Mouse (Mus musculus) T-helper 1 cell (primary cell): ENCODE results near the gene Hist1h4f.
"Not testable (repeated sequence)": the region's sequence is repeated elsewhere in the genome, so short reads cannot be mapped to it uniquely, and the experiment has no call there.

Source experiments
- in situ Hi-C: fragments of 300-600 bp; cut with MboI, MseI; formaldehyde crosslinking; loops from one replicate; pipeline ENCODE4 v1.15.1; 2025; ENCODE audit warnings: high pct_unique_total_duplicates

The Hist1h4f gene

GRCm38 (mm10) chr13:23551146-23551834 lies at the start of gene Hist1h4f:
Gene Hist1h4f, minus strand, starts transcription at chr13:23551648.
- in situ Hi-C loops: not testable (repeated sequence)

DNA sequence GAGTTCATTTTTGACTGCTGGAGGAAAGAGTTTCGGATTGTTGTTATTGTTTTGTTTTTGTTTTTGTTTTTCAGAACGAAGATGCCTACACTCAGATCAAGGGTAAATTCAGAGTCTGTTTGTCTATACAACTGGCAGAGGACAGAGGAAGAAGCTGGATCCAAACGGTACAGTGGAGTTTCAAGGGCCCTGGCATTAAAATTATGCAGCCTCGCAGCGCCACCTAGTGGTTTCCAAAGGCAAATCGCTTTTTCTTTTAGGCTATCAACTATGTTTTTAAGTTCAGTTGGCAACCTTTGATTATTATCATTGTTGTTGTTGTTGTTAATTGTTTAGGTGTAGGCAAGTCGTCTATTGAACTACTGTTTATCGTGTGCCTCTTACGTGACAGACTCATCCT lies 46.5 kb upstream of the Hist1h4f start:
- in situ Hi-C loops: no loop called here

DNA sequence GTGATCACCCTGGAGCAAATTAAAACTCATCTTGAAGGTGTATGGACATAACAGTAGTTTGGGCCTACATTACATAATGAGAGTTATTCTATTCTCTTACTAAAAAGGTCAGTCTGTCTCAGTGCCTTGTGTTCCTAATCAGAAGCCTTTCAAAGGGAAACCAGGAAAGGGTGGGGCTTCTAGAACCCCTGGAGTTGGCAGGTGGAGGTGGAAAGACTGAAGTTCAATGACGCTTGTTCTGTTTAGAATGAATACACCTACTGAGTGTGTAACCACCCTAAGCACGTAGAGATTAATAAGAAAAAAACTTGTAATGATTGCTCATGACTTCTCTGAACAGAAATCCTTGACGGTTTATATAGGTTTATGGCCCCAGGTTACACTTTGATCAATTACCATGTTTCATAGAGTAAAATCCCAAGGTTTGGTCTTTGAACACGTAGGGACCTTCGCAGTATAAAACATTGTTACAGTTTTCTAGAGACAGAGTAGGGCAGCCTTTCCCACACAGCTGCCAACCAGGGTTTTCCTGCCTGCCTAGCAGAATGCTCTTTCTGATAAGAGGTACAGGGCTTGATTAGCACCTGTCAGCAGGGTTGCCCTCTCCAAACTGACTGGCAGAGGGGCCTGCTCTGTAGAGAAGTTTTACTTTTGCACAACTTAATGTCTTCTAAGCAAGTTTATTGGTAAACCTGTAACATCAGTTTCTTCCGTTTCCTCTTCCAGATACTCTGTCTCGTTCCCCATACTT lies 44.3 kb upstream of the Hist1h4f start:
- in situ Hi-C loops: no loop called here

DNA sequence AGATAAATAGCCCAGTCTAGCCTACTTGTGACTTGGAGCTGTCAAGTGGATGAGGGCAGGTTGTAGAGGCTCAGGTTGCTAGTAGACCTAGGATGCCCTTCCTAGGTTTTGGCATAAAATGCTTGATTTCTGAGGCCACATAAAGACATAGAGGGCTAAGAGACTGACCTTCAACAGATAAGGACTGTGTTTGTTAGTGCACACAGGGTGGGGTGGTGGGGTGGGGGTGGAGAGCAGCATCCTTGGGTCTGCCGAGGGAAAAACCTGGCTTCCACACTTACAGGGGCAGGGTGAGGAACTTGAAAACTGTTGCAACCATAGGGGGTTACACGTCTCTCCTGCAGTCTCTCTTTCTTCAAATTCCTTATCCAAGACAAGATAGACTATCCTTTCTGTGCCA lies 43.7 kb upstream of the Hist1h4f start:
- in situ Hi-C loops: no loop called here

DNA sequence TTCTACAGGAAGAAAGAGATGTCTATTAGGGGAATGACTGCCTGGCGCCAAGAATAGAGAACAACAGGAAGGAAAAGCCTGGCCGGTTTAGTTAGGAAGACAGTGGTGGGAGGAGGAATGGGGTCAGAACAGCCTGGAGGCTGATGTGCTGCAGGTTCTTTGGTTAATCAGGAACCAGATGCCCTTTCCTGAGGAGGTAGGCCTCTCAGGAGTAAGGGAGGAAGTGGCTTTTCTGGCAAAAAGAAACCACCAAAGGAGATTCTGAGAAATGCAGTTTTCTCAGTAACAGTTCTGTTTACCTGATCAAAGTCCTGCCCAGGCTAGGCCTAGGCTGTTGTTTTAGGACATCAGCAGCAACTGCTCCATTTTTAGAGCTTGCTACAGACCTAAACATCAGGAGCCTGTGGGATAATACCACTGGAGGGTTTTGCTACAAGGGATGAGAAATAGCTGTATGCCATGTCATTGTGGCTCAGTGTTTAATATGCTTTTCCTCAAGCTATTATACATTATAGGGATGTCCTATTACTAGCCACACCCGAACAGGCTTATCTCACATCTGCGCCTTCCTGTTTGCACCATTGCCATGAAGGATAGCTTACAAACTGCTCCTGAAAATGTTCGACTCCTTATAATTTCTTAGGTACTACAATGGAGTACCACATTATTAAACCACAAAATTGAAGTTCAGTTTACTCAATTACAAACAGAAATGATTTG lies 41.8 kb upstream of the Hist1h4f start:
- in situ Hi-C loops: loop anchor here (5.0 kb wide), 1 partner anchor 161 kb away; no protein-coding TSS in a partner anchor

GRCm38 (mm10) chr13:23592614-23593013 lies 41.2 kb upstream of the Hist1h4f start:
- in situ Hi-C loops: loop anchor here (5.0 kb wide), 1 partner anchor 160 kb away; no protein-coding TSS in a partner anchor

DNA sequence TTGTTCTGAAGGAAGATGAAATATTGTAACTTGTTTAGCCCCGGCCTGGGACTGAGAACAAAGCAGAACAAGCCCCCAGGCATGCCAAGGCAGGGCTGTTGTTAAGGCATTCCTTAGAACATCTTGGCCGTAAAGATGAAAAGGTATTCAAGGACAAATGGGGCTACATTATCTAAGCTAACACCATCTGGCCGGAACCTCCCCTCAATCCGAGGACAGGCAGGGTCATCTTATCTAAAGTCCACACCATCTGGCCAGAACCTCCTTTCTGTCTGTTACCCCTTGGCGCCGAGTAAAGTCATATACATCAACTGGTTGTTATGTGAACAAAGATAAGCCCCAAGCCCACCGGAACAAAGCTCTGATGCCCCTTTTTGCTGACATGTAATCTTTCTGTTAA lies 40.4 kb upstream of the Hist1h4f start:
- in situ Hi-C loops: loop anchor here (5.0 kb wide), 1 partner anchor 160 kb away; no protein-coding TSS in a partner anchor

GRCm38 (mm10) chr13:23591206-23591605 lies 39.8 kb upstream of the Hist1h4f start:
- in situ Hi-C loops: loop anchor here (5.0 kb wide), 1 partner anchor 159 kb away; no protein-coding TSS in a partner anchor

DNA sequence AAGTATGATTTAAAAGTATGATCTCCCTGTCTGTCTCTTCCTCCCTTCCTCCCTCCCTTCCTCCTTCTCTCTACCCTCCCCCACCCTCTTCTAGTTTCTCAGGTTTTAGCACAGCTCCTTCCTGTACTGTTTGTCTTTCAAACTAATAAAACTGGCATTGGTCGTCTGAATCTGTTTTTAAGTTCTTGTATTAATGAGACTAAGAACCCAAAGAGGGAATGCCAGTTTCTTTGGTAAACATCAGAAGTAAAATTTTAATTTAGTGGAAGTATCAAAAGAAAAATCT lies 35.4 kb upstream of the Hist1h4f start:
- in situ Hi-C loops: no loop called here

- in situ Hi-C loops: no loop called here
These were observed 34.9 kb upstream of the Hist1h4f start for GRCm38 (mm10) chr13:23586099-23586939.

- in situ Hi-C loops: not testable (repeated sequence)
These were observed 34.1 kb upstream of the Hist1h4f start for GRCm38 (mm10) chr13:23585442-23586098.

DNA sequence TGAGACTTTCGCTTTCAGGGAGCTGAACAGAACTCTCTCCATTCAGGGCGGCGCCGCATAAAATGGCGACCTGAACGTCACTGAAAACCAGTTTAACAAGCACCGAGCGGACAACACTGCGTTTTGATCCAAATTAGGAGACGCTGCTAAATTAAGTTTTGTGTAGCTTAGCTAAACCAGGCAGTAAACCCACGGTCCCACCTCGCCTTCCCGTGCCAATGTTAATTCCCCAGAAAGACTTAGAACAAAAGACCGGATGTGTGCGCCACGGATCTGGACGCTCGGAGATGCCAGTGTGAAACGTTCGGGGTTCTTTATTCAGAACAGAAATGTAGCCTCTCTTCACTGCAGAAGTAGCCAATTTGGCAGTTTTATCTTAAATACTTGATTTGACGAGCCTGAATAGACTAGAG lies 33.6 kb upstream of the Hist1h4f start:
- in situ Hi-C loops: no loop called here

DNA sequence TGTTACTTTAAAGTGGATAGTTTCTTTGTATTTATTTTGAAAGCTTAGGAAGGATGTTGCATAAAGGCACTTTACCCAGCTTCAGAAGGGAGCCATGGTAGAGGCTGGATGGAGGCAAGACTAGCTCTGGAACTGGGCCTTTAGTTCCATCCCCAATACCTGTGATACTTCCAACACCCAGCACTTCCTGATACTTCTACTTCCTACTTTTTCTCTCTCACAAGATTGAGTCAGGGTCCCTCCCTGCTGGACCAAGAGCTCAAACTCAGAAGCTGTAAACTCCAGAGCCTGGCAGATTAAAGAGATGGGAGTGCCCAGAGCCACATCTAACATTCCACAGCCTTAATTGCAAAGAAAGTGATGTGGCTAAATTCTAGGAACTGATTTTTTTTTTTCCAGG lies 32.9 kb upstream of the Hist1h4f start:
- in situ Hi-C loops: no loop called here

DNA sequence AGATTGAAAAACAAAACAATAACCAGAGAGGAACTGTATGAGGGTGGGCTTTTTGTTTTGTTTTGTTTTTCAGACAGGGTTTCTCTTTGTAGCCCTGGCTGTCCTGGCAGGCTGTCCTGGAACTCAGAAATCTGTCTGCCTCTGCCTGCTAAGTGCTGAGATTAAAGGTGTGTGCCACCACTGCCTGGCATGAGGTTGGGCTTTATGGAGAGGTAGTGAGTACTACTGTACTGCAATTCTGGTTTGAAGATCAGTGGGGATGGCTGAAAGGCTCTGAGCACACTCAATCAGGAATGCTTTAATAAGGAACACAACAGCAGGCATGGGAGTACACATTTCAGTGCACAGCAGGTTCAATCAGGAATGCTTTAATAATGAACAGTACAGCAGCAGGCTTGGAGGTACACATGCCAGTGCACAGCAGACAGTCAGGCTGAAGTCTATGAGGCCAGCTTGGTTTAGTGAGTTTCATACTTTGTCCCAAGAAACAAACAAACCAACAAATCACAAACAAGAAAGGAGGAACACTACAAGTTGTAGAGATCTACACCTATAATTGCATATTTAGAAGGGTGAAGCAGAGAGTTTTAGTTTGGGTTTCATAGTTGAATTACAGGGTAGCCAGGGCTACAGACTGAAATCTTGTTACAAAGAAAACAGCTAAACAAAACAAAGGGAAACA lies 32.1 kb upstream of the Hist1h4f start:
- in situ Hi-C loops: no loop called here

- in situ Hi-C loops: no loop called here
These were observed 31.0 kb upstream of the Hist1h4f start for GRCm38 (mm10) chr13:23582219-23583056.

GRCm38 (mm10) chr13:23581408-23582218 lies 30.2 kb upstream of the Hist1h4f start, which contains the start of gene Hist1h4d:
Gene Hist1h4d, plus strand, starts transcription at chr13:23581598.
- in situ Hi-C loops: no loop called here

GRCm38 (mm10) chr13:23577835-23578234 lies 26.4 kb upstream of the Hist1h4f start:
- in situ Hi-C loops: no loop called here

GRCm38 (mm10) chr13:23576906-23577639 lies 25.6 kb upstream of the Hist1h4f start:
- in situ Hi-C loops: no loop called here
